Mouse (Mus musculus) thymus, adult 2 months (tissue): ENCODE measurements around the gene Umodl1.

ENCODE experiments used
- CTCF ChIP-seq: fragments of 200-500 bp; IDR thresholded peaks from 2 replicates; pipeline ENCODE4 v1.5.1; 2012; ENCODE audit warnings: mild to moderate bottlenecking, control low read depth, low read length, moderate library complexity, borderline replicate concordance; ENCODE audit not compliant: control insufficient read depth, poor library complexity, insufficient read depth; ENCODE audit errors: extremely low read depth
- POLR2A ChIP-seq: fragments of 200-500 bp; IDR thresholded peaks from 2 replicates; pipeline ENCODE4 v1.6.1; 2012; ENCODE audit warnings: mild to moderate bottlenecking, low read length, control low read depth, moderate library complexity; ENCODE audit not compliant: control insufficient read depth, poor library complexity, insufficient read depth; ENCODE audit errors: extremely low read depth

- no peak for TF ChIP-seq CTCF
- no peak for TF ChIP-seq POLR2A
Measured at GRCm38 (mm10) chr17:30912536-30912935, 41.9 kb upstream of the Umodl1 start.
